Mouse (Mus musculus): ENCODE results near the gene Xpo4.

The Xpo4 gene

GRCm38 (mm10) chr14:57606663-57607365 is 58.4 kb downstream of the Xpo4 start:
- no peak for DNase-seq (ENCODE audit: low read depth)

GRCm38 (mm10) chr14:57593279-57593678 is 72.0 kb downstream of the Xpo4 start:
- DNase-seq (ENCODE audit: low read depth) = no peak

- DNase-seq (ENCODE audit: low read depth) = no peak
These were observed 73.4 kb downstream of the Xpo4 start for GRCm38 (mm10) chr14:57591830-57592229.

GRCm38 (mm10) chr14:57576364-57577060 is 88.7 kb downstream of the Xpo4 start:
- no peak for DNase-seq (ENCODE audit: low read depth)

GRCm38 (mm10) chr14:57574792-57575587 is 90.2 kb downstream of the Xpo4 start:
- DNase-seq (ENCODE audit: low read depth) = no peak

- peak; percentile 93 for DNase-seq (ENCODE audit: low read depth)
These were observed 93.8 kb downstream of the Xpo4 start, which contains the start of gene Eef1akmt1 for GRCm38 (mm10) chr14:57571155-57572133. TSS of gene Eef1akmt1 (minus strand) at chr14:57571612.

GRCm38 (mm10) chr14:57565626-57566025 is 99.6 kb downstream of the Xpo4 start:
- DNase-seq (ENCODE audit: low read depth) = no peak

GRCm38 (mm10) chr14:57556922-57557321 is 108.3 kb downstream of the Xpo4 start:
- DNase-seq (ENCODE audit: low read depth) = no peak

GRCm38 (mm10) chr14:57555471-57556070 is 109.7 kb downstream of the Xpo4 start:
- DNase-seq (ENCODE audit: low read depth) = no peak

- DNase-seq (ENCODE audit: low read depth) = no peak
These were observed 110.8 kb downstream of the Xpo4 start for GRCm38 (mm10) chr14:57554434-57554833.

- no peak for DNase-seq (ENCODE audit: low read depth)
These were observed 112.3 kb downstream of the Xpo4 start for GRCm38 (mm10) chr14:57552945-57553344.

GRCm38 (mm10) chr14:57547062-57547461 is 118.2 kb downstream of the Xpo4 start:
- DNase-seq (ENCODE audit: low read depth) = no peak

- no peak for DNase-seq (ENCODE audit: low read depth)
These were observed 118.6 kb downstream of the Xpo4 start for GRCm38 (mm10) chr14:57546557-57547021.

GRCm38 (mm10) chr14:57546131-57546530 is 119.1 kb downstream of the Xpo4 start:
- DNase-seq (ENCODE audit: low read depth) = no peak

GRCm38 (mm10) chr14:57545526-57545925 is 119.7 kb downstream of the Xpo4 start:
- DNase-seq (ENCODE audit: low read depth) = no peak

GRCm38 (mm10) chr14:57543420-57544039 is 121.7 kb downstream of the Xpo4 start:
- no peak for DNase-seq (ENCODE audit: low read depth)

GRCm38 (mm10) chr14:57542231-57542630 is 123.0 kb downstream of the Xpo4 start:
- DNase-seq (ENCODE audit: low read depth) = no peak

- no peak for DNase-seq (ENCODE audit: low read depth)
These were observed 124.5 kb downstream of the Xpo4 start for GRCm38 (mm10) chr14:57540683-57541082.

- DNase-seq (ENCODE audit: low read depth) = no peak
These were observed 127.8 kb downstream of the Xpo4 start for GRCm38 (mm10) chr14:57537261-57538015.

GRCm38 (mm10) chr14:57536820-57537219 is 128.4 kb downstream of the Xpo4 start:
- DNase-seq (ENCODE audit: low read depth) = no peak

Data from c-Kit-positive CD71-positive TER-119-negative erythroid progenitor cells, embryonic 14.5 days (primary cell).